Mouse (Mus musculus) c-Kit-positive CD71-positive TER-119-negative erythroid progenitor cells, embryonic 14.5 days (primary cell): ENCODE results near the gene Prrc2b.
A peak's percentile ranks its signal among the peaks of the same experiment; 100 is the strongest.

ENCODE experiments used
- DNase-seq: peaks from one replicate; pipeline ENCODE4 v3.0.0-alpha.2; 2013; ENCODE audit warnings: low read depth

Gene Prrc2b

DNA sequence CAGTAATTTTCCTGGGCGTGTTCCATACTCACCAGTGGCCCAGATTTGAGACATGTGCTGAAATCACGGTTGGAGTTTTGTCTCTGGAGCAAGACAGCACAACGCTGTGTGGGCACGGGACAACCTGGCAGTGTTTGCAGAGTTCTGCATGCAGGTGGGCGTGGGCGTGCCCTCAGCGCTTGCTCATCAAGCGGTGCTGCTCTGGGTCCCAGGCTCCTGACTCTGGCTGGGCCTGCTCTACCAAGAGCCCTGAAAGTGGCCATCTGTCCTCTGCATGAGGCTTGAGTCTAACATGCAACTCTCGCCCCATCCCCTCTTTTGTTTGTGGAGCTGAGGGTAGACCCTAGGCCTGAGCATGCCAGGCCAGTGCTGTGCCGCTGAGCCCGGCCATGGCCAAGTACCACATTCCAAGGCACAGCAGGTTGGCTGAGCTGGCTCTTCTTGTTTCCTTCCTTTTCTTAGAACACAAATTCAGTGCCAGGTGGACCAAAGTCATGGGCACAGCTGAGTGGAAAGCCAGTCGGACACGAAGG lies 36.2 kb downstream of the Prrc2b start:
- no peak for DNase-seq

GRCm38 (mm10) chr2:32187649-32188048 lies 36.8 kb downstream of the Prrc2b start:
- DNase-seq, result no peak

DNA sequence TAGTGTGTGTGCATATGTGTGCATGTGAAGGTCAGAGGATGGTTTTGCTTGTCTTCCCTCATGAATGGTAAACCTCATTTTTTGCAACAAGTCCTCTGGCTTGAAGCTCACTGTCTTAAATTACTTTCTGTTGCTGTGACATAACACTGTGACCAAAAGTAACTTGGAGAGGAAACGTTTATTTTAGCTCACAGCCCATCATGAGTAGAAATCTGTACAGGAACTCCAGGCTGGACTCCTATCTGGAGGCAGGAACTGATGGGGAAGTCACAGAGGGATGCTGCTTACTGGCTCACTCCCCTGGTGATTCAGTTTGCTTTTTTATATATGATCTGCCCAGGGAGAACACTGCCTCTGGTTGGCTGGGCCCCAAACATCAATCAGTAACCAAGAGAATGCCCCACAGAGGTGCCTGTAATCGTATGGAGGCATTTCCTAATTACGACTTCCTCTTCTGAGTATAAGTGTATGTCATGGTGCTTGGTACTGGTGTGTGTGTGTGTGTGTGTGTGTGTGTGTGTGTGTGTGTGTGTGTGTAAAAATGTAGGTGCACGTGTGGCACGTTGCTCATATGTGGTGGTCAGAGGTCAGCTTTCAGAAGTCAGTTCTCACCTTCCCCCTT lies 38.3 kb downstream of the Prrc2b start:
- DNase-seq, result no peak

DNA sequence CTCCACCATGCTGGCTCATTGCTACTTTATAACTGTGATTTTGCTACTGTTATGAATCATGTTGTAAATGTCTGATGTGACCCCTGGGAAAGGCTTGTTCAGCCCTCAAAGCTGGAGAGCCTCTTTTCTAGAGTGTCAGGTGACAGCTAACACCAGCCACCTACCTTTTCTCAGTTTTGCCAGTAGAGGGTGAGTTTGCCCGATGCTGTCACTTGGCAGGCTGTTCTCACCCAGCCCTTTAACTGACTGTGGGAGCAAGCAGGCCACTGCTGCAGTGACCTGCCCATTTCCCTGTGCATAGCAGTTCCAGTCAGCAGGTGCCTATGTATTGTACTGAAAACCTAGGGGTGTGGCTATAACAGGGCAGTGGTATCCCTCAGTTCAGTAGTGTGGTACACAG lies 39.7 kb downstream of the Prrc2b start:
- no peak for DNase-seq

- peak; percentile 25 for DNase-seq
These were observed 41.1 kb downstream of the Prrc2b start for GRCm38 (mm10) chr2:32191872-32192507.

DNA sequence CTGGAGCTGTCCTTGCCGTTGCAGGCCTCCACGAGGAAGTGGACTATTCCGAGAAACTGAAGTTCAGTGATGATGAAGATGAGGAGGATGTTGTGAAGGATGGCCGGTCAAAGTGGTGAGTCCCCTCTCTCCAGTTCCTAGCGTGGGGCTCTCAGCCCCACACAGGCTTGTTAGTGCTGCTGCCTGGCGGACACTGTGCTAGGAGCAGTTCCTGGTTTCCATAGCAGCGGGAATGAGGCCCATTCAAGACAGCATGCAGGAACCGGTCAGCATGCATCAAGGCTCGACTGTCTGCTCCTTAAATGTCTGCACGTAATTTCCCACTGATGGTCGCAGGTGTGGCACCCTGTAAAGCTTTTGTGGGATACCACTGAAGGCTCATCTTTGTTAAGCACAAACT lies 48.1 kb downstream of the Prrc2b start:
- DNase-seq, result no peak

GRCm38 (mm10) chr2:32200033-32200432 lies 49.2 kb downstream of the Prrc2b start:
- DNase-seq, result no peak

- DNase-seq, result no peak
These were observed 49.8 kb downstream of the Prrc2b start for GRCm38 (mm10) chr2:32200712-32201111.

GRCm38 (mm10) chr2:32201527-32201926 lies 50.6 kb downstream of the Prrc2b start:
- no peak for DNase-seq

DNA sequence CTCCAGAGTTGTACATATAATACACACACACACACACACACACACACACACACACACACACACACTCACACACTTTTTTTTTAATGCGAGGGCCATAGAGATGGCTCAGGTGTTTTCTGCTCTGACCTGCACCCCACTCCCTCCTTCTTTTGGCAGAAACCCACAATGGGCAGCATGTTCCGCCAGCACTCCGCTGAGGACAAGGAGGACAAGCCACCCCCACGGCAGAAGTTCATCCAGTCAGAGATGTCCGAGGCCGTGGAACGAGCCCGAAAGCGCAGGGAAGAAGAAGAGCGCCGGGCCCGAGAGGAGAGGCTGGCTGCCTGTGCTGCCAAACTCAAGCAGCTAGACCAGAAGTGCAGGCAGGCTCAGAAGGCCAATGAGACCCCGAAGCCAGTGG lies 53.0 kb downstream of the Prrc2b start:
- no peak for DNase-seq

DNA sequence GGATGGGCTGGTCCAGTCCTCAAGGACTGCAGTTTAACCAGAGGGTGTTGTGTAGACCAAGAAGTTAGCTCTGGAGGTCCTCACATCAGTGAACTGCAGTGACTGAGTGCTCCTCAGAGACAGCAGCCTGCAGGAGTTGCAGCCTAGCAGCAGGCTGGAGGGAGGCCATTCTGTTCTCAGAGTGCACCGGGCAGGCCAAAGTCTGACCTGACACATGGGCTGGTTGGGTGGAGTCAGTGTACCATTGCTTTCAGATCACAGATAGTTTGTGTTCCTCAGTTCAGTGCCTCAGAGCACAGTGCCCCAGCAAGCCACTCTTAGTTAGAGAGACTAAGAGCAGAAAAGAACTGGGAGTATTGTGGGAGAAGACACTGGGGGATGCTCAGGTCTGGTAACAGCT lies 56.8 kb downstream of the Prrc2b start:
- no peak for DNase-seq

- DNase-seq, result no peak
These were observed 60.8 kb downstream of the Prrc2b start for GRCm38 (mm10) chr2:32211689-32212088.

DNA sequence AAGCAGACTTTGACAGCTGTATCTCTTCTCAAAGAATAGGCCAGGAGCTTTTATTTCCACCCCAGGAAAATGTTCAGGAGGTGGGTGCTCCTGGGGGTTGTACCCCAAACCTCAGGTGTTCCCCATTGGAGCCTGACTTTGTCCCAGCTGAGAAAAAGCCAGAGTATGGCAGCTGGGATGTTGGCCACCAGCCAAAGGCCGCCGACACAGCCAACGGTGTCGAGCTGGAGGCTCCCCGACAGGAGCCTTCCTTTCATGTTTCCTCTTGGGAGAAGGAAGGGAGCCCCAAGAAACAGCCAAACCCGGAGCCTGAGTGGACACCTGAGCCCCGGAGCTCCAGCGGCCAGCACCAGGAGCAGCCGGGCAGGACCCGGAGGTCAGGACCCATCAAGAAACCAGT lies 62.1 kb downstream of the Prrc2b start:
- no peak for DNase-seq

DNA sequence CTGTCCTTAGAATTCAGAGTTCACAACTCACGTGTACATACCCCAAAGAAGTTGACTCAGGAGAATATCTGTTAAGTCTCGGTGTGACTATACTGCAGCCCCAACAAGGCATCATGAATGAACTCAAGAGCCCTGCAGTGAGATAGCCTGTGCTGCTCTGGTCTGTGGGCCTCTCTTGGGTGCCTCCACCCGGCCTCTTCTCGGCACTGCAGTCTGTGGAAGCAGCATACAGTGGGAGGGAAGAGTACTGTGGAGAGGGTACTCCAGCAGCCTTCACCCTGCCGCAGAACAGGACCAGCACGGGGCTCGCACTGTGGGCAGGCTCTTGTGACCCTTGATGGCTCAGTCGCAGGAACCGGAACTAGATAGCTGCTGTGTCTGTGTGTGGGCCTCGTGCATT lies 64.7 kb downstream of the Prrc2b start:
- no peak for DNase-seq

DNA sequence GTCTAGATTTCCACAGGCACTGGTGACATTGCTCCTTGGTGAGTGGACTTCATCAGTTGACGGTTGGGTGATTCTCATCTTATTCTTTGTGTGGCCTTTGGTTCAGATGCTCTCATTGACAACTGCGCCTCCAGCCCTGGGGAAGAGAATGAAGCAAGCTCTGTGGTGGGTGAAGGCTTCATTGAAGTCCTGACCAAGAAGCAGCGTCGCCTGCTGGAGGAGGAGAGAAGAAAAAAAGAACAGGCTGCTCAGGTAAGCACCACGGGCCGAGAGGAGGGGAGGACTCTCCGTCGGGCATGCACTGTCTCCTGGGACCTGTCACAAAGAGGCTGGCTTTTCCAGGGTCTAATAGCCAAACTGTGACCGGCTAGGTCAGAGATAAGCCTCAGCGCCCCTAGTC lies 65.6 kb downstream of the Prrc2b start:
- no peak for DNase-seq

GRCm38 (mm10) chr2:32217656-32218055 lies 66.8 kb downstream of the Prrc2b start:
- DNase-seq, result no peak

GRCm38 (mm10) chr2:32218113-32218512 lies 67.2 kb downstream of the Prrc2b start:
- no peak for DNase-seq

- no peak for DNase-seq
These were observed 67.9 kb downstream of the Prrc2b start for GRCm38 (mm10) chr2:32218541-32219334.

DNA sequence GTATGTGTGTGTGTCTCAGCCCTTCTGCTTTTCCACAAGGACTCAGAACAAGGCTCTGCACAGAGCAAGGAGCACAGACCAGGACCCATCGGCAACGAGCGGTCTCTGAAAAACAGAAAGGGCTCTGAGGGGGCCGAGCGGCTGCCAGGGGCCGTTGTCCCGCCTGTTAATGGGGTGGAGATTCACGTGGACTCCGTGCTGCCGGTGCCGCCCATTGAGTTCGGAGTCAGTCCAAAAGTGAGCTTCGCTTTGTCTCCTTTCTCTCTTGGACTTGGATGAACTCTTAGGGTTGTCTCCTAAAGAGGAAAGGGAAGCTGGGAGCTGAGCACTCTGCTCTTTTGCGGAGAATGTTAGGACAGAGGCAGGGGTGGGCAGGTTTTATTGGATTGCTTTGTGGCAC lies 68.6 kb downstream of the Prrc2b start:
- no peak for DNase-seq

DNA sequence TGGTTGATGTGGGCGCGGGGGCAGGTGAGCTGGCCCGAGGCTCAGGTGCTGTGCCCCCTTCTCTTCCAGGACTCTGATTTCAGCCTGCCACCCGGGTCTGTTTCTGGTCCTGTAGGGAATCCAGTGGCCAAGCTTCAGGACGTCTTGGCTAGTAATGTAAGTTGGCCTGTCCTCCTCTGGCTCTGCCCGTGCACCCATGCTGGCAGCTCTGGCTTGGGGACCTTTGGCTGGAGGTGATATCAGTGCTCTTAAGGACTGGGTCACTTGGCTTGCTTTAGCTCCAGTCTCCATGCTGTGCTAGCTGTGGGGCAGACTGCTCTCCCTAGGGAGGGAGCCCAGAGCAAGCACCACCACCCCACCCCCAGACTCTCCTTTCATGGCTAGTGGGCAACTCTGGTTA lies 69.1 kb downstream of the Prrc2b start:
- DNase-seq, result no peak

- no peak for DNase-seq
These were observed 70.1 kb downstream of the Prrc2b start for GRCm38 (mm10) chr2:32220969-32221368.

GRCm38 (mm10) chr2:32221577-32221976 lies 70.7 kb downstream of the Prrc2b start:
- DNase-seq, result no peak

- DNase-seq, result no peak
These were observed 71.2 kb downstream of the Prrc2b start for GRCm38 (mm10) chr2:32222057-32222456.
